Mouse (Mus musculus): ENCODE measurements at regions not wholly inside any gene's neighbourhood (a gene's known extent, or its start where the extent isn't known, plus 50 kb on each side); places are given as distances from the start of the nearest gene placed in this dataset.

DNA sequence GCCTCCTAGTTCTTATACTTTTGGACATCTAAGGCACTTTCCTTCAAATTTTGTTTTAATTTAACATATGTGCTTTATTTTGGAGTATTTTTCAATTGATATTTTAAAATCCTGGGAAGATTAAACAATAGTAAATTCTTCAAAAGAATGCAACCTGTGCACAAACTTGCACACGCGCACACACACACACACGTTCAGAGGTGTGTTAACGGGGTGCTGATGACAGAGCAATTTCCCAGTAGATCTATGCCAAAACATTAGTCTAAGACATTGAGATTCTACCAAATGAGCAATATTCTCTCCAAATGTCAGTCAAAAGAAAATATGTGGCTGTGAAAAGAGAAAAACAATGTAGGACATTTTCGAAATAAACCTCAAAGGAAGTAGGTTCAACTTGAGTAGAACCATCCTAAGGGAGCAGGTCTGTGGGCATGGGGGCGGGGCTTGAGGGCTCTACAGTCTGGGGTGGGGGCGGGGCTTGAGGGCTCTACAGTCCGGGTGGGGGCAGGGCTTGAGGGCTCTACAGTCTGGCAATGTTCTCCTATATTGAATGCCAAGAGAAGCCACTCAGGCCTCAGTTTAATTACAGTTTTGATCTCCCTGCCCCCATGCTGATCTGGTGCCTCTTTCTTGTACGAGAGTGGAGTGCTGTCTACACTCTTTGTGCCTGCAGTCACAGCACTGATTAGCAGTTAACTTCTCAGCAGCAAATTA is 157.0 kb downstream of the Qdpr start:
- Histone ChIP-seq H3K36me3 (no peaks in the 10 kb centered on the region), H3K27ac (peak overlapping the region; percentile 44; the same call in 1 of the 2 replicates), H3K27me3 (no peaks in the 10 kb centered on the region), H3K9me3 (no peaks in the 10 kb centered on the region), H3K4me2 (no peak overlapping the region), H3K4me3 (no peak overlapping the region), H3K9ac (no peak overlapping the region), H3K4me1 (no peaks in the 10 kb centered on the region)
- no peak for ATAC-seq (ENCODE audit: borderline replicate concordance, extremely low read depth, low FRiP score, low TSS enrichment)
- WGBS, result 67% methylated on average over 9 of the region's 9 CpGs

DNA sequence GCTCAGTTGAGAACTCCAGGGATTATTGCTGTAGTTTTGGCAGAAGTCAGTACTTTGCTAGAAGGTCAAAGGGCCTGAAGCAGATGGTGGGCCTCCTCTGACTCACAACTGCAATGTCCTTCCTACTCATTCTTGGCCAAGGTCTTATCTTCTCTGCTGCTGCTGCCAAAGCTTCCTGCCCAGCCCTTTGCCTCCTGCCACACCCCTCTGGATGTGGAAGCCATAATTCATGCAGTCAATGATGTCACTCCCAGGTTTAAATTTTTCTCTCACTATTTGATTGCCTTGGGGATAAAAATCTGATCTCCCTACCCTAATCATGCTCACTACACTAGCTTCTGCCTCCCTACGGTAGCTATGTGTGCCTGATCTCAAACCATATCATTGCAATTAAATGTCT is 157.7 kb downstream of the Qdpr start:
- no peaks in the 10 kb centered on the region for H3K36me3 ChIP-seq
- ATAC-seq (ENCODE audit: borderline replicate concordance, extremely low read depth, low FRiP score, low TSS enrichment), result 0 out of 2 replicates have a peak, but pooled peaks have one; percentile 75
- H3K4me2 ChIP-seq, result no peak overlapping the region
- no peak overlapping the region for H3K9ac ChIP-seq
- H3K27ac ChIP-seq, result 0 out of 2 replicates have a peak overlapping the region, but pooled peaks have one; percentile 44
- H3K4me3 ChIP-seq, result no peak overlapping the region
- no peaks in the 10 kb centered on the region for H3K27me3 ChIP-seq
- no peaks in the 10 kb centered on the region for H3K9me3 ChIP-seq
- no peaks in the 10 kb centered on the region for H3K4me1 ChIP-seq
- 54% methylated on average over 1 of the region's 1 CpGs for WGBS

DNA sequence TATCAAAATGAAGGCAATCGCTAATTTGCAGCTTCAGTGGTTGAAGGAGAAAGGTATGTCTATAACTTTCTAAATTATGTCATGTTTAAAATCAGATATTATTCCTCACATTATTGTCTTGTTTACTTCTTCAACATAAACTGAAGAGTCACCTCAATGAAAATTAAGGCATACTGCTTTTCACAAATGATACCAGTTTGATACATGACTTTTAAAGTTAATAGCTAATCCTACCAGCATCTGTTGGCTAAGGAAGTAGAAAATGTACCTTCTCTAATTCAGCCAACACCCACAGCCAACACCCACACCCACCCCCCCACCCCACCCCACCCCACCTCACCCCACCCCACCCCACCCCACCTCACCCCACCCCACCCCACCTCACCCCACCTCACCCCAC is 158.3 kb downstream of the Qdpr start:
- Histone ChIP-seq H3K4me2 (no peak overlapping the region), H3K4me1 (no peaks in the 10 kb centered on the region), H3K9ac (no peak overlapping the region), H3K9me3 (no peaks in the 10 kb centered on the region), H3K4me3 (no peak overlapping the region), H3K27me3 (no peaks in the 10 kb centered on the region), H3K36me3 (no peaks in the 10 kb centered on the region), H3K27ac (no peak overlapping the region)
- 92% methylated on average over 1 of the region's 1 CpGs for WGBS
- no peak for ATAC-seq (ENCODE audit: borderline replicate concordance, extremely low read depth, low FRiP score, low TSS enrichment)

DNA sequence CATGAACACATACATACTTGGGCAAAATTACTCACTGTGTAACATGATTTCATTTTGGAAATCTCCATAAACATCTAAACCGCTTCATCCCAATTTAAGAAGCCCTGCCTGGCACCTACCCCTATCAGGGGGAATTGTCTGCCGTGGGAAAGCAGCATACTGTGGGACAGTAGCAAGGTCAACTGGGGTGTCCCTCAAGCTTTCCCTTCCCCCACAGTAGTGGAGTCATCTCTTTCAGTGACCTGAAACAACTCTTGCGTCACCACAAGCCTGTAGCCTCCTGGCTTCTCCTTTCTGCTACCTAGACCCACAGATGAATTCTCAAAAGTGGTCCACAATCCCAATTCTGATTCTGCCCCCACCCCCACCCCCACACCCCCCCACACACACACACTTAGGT is 158.8 kb downstream of the Qdpr start:
- no peak overlapping the region for H3K4me3 ChIP-seq
- H3K9me3 ChIP-seq, result no peaks in the 10 kb centered on the region
- no peak for ATAC-seq (ENCODE audit: borderline replicate concordance, extremely low read depth, low FRiP score, low TSS enrichment)
- H3K27ac ChIP-seq, result no peak overlapping the region
- no peak overlapping the region for H3K9ac ChIP-seq
- H3K27me3 ChIP-seq, result no peaks in the 10 kb centered on the region
- no peak overlapping the region for H3K4me2 ChIP-seq
- 84% methylated on average over 3 of the region's 3 CpGs for WGBS
- no peaks in the 10 kb centered on the region for H3K36me3 ChIP-seq
- no peaks in the 10 kb centered on the region for H3K4me1 ChIP-seq

DNA sequence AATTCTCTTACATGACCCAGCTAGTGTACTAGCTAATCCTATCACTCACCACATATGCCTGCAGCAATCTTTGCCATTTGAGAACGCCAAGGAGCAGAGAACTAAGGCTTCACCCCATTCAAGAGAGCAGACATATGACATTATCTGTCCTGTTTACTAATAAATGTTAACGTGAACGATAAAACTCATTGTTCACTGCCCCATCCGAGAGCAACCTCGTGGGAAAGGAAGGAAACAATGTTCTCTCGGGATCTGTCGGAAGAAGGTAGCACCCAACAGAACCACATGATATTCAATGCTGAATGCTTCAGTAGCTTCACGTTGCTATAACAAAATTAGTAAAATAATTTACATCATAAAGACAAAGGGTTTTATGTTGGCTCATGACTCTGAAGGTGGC is 163.6 kb downstream of the Qdpr start:
- no peak overlapping the region for H3K9ac ChIP-seq
- no peak overlapping the region for H3K4me3 ChIP-seq
- no peaks in the 10 kb centered on the region for H3K9me3 ChIP-seq
- H3K27ac ChIP-seq, result no peak overlapping the region
- no peak overlapping the region for H3K4me2 ChIP-seq
- H3K4me1 ChIP-seq, result no peaks in the 10 kb centered on the region
- H3K27me3 ChIP-seq, result no peaks in the 10 kb centered on the region
- no peaks in the 10 kb centered on the region for H3K36me3 ChIP-seq
- whole genome bisulfite sequencing, result 77% methylated on average over 8 of the region's 8 CpGs
- ATAC-seq (ENCODE audit: borderline replicate concordance, extremely low read depth, low FRiP score, low TSS enrichment), result no peak

DNA sequence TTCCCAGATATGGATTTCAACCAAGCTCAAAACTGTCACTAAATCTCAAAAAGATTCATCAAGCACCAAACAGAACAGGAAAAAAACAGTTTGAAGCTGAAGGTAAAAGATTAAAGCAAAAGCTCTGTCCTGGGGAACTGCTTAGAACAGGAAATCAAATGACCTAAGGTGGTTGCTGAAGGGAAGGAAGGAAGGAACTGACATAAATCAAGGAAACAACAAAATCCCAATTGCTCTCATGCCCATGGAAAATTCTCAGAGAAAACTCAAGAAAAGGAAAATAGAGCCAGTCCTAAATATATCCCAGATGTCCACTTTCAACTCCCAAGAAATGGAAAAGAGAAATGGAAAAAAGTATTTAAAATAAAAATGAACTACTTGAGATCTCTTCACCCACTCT is 165.4 kb downstream of the Qdpr start:
- Histone ChIP-seq H3K27ac (peak overlapping the region; percentile 33; the same call in 1 of the 2 replicates), H3K9me3 (no peaks in the 10 kb centered on the region), H3K36me3 (no peaks in the 10 kb centered on the region), H3K4me1 (no peaks in the 10 kb centered on the region), H3K4me3 (no peak overlapping the region), H3K4me2 (no peak overlapping the region), H3K9ac (no peak overlapping the region), H3K27me3 (no peaks in the 10 kb centered on the region)
- no peak for ATAC-seq (ENCODE audit: borderline replicate concordance, extremely low read depth, low FRiP score, low TSS enrichment)

DNA sequence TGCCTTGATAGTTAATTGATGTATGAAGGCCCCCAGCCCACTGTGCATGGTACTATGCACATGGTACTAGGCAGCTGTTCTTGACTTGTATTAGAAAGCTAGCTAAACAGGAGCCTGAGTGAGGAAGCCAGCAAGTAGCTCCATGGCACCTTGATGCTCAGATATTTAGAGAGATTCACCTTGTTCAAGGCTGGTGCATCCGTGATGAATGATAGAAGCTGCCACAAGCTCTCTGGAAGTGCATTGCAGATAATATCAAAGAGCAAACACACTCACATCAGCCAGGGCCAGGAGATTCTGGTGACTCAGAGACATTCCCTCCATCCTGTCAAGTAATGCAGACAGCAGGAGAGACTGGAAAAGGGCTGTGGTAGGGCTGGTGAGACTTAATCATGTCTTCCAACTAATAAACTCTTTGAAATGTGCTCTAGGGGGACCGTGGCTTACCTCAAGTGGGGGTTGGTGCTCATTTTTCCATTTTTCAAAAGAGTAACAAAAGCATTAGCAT is 166.1 kb downstream of the Qdpr start:
- ATAC-seq (ENCODE audit: borderline replicate concordance, extremely low read depth, low FRiP score, low TSS enrichment), result no peak
- Histone ChIP-seq H3K9ac (no peak overlapping the region), H3K9me3 (no peaks in the 10 kb centered on the region), H3K27ac (no peak overlapping the region), H3K36me3 (no peaks in the 10 kb centered on the region), H3K27me3 (no peaks in the 10 kb centered on the region), H3K4me2 (no peak overlapping the region), H3K4me1 (peaks cover 1% of the 10 kb centered on the region; the same call in 1 of the 2 replicates), H3K4me3 (no peak overlapping the region)
- 29% methylated on average over 2 of the region's 2 CpGs for WGBS

DNA sequence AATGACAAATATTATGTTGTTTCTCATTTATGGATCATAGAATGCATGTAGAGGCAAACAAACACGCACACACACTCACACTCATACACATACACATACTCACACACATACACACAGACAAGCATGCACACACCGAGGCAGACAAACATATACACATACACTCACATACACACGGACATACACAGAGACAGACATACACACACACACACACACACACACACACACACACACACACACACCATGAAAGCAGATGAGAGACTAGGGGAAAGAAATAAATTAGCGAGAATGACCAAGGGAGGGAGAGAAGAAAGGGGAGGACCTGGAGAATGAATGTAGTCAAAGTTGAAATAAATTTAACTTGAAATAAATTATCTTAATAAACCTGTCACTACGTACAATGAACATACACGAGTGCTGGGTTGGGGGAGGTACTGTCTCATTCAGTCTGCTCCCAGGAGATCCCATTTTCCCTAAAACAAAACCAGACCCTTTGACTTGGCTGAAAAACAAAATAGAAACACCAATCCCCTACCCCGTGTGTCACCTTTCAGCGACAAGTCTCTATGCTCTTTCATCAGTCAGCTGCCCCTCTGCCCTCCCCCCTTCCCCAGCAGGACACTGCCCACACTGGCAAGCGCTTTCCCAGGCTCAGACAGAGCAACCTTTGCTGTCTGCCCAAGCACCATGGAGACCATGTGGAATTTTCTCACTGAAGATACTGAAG is 167.7 kb downstream of the Qdpr start:
- no peak overlapping the region for H3K9ac ChIP-seq
- no peaks in the 10 kb centered on the region for H3K36me3 ChIP-seq
- H3K27me3 ChIP-seq, result no peaks in the 10 kb centered on the region
- no peak overlapping the region for H3K27ac ChIP-seq
- no peak overlapping the region for H3K4me2 ChIP-seq
- H3K9me3 ChIP-seq, result no peaks in the 10 kb centered on the region
- no peak overlapping the region for H3K4me3 ChIP-seq
- 55% methylated on average over 9 of the region's 9 CpGs for WGBS
- peaks cover 10% of the 10 kb centered on the region for H3K4me1 ChIP-seq
- no peak for ATAC-seq (ENCODE audit: borderline replicate concordance, extremely low read depth, low FRiP score, low TSS enrichment)

DNA sequence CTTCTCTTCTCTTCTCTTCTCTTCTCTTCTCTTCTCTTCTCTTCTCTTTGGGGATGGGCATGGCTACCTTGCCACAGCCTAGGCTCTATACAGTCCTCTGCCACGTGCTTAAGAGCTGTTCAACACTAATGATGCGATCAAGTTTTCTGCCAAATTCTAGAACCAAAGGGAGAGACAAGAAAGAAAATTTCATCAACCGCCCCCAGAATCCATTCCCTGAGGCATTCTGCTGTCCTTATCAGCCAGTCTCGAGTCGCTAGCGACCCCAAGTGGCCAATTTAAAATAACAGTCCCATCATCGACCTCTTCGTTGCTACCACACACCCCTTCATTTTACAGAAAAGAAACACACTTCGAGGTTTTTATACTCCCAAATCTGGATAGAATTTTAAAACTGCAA is 171.5 kb downstream of the Qdpr start:
- peak; percentile 85; the same call in 1 of the 2 replicates for ATAC-seq (ENCODE audit: borderline replicate concordance, extremely low read depth, low FRiP score, low TSS enrichment)

DNA sequence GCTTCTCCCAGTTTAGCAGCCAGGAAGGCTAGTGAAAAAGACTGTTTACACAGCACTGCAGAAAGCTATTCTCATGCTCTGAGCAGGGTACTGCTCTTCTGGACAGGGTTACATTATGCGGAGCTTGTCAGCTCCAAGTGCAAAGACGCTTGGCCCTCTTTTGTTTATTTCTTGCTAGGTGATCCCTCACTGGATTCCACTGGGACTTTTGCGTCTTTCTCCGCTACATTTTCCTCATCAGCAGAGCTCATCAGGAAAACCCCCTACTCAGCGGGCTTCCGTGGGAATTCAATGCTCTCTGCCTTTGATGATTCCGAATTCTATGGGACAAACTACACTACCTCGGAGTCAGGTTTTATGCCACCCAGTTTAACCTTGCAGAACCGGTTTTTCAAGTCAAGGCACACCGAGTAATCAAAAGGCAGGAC is 172.0 kb downstream of the Qdpr start:
- no peaks in the 10 kb centered on the region for H3K9me3 ChIP-seq
- ATAC-seq (ENCODE audit: borderline replicate concordance, extremely low read depth, low FRiP score, low TSS enrichment), result peak; percentile 85; the same call in 1 of the 2 replicates
- H3K9ac ChIP-seq, result no peak overlapping the region
- no peaks in the 10 kb centered on the region for H3K27me3 ChIP-seq
- H3K4me2 ChIP-seq, result peak overlapping the region; percentile 58
- under 1% methylated on average over 10 of the region's 10 CpGs for WGBS
- peak overlapping the region; percentile 28 for H3K4me3 ChIP-seq
- H3K36me3 ChIP-seq, result no peaks in the 10 kb centered on the region
- H3K4me1 ChIP-seq, result peaks cover 11% of the 10 kb centered on the region
- H3K27ac ChIP-seq, result peak overlapping the region; percentile 56

More for the DNA sequence above, 171.5 kb downstream of the Qdpr start:
- no peak overlapping the region for H3K9ac ChIP-seq
- 1% methylated on average over 9 of the region's 9 CpGs for WGBS
- H3K9me3 ChIP-seq, result no peaks in the 10 kb centered on the region
- peak overlapping the region; percentile 45; the same call in 1 of the 2 replicates for H3K27ac ChIP-seq
- H3K27me3 ChIP-seq, result no peaks in the 10 kb centered on the region
- H3K4me1 ChIP-seq, result peaks cover 11% of the 10 kb centered on the region
- H3K4me3 ChIP-seq, result peak overlapping the region; percentile 28
- peak overlapping the region; percentile 58 for H3K4me2 ChIP-seq
- no peaks in the 10 kb centered on the region for H3K36me3 ChIP-seq

DNA sequence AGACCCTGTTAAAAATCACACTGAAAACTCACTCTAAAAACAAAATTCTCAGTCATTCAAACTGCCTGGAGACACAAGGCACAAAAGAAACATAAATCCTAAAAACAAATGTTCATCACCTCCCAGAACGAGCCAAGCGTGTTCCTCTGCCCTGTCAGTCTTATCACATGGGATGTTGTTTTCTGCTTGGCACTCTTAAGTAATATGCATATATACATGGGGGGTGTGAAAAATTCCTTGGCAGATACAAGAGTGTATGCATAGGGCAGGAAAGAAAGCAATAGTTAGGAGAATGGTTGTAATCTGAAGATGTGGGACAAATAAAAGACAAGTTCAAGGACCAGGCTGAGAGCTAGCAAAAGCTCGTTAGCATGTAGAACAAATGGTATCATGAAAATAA is 179.4 kb downstream of the Qdpr start:
- Histone ChIP-seq H3K36me3 (no peaks in the 10 kb centered on the region), H3K27me3 (no peaks in the 10 kb centered on the region), H3K9ac (no peak overlapping the region), H3K4me2 (no peak overlapping the region), H3K9me3 (no peaks in the 10 kb centered on the region), H3K4me1 (no peaks in the 10 kb centered on the region), H3K27ac (no peak overlapping the region), H3K4me3 (no peak overlapping the region)
- no peak for ATAC-seq (ENCODE audit: borderline replicate concordance, extremely low read depth, low FRiP score, low TSS enrichment)
- 62% methylated on average over 3 of the region's 3 CpGs for WGBS

DNA sequence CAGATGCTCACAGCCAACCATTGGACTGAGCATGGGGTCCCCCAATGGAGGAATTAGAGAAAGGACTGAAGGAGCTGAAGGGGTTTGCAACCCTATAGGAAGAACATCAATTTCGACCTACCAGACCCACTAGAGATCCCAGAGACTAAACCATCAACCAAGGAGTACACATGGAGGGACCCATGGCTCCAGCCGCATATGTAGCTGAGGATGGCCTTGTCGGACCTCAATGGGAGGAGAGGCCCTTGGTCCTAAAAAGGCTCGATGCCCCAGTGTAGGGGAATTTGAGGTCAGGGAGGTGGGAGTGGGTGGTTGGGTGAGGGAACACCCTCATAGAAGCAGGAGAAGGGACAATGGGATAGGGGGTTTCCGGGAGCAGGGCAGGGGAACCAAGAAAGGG is 180.6 kb downstream of the Qdpr start:
- Histone ChIP-seq H3K4me2 (no peak overlapping the region), H3K9ac (no peak overlapping the region), H3K9me3 (no peaks in the 10 kb centered on the region), H3K27ac (no peak overlapping the region), H3K4me3 (no peak overlapping the region), H3K27me3 (no peaks in the 10 kb centered on the region), H3K4me1 (no peaks in the 10 kb centered on the region), H3K36me3 (no peaks in the 10 kb centered on the region)
- ATAC-seq (ENCODE audit: borderline replicate concordance, extremely low read depth, low FRiP score, low TSS enrichment), result no peak
- WGBS, result 83% methylated on average over 5 of the region's 5 CpGs

Measured in lung, embryonic 15.5 days (tissue).